Mouse (Mus musculus) T-helper 17 cell (primary cell): ENCODE results near the gene Dctn3.
"Not testable (repeated sequence)": the region's sequence is repeated elsewhere in the genome, so short reads cannot be mapped to it uniquely, and the experiment has no call there.

Source experiments
- in situ Hi-C, 2 experiments: fragments of 300-600 bp; cut with MboI, MseI; formaldehyde crosslinking; loops; 1 replicate in 1 of 2; 2 replicates in 1 of 2; pipeline ENCODE4 v1.15.1; 2025; ENCODE audit warnings: high pct_unique_total_duplicates in 2 of 2

The Dctn3 gene

DNA sequence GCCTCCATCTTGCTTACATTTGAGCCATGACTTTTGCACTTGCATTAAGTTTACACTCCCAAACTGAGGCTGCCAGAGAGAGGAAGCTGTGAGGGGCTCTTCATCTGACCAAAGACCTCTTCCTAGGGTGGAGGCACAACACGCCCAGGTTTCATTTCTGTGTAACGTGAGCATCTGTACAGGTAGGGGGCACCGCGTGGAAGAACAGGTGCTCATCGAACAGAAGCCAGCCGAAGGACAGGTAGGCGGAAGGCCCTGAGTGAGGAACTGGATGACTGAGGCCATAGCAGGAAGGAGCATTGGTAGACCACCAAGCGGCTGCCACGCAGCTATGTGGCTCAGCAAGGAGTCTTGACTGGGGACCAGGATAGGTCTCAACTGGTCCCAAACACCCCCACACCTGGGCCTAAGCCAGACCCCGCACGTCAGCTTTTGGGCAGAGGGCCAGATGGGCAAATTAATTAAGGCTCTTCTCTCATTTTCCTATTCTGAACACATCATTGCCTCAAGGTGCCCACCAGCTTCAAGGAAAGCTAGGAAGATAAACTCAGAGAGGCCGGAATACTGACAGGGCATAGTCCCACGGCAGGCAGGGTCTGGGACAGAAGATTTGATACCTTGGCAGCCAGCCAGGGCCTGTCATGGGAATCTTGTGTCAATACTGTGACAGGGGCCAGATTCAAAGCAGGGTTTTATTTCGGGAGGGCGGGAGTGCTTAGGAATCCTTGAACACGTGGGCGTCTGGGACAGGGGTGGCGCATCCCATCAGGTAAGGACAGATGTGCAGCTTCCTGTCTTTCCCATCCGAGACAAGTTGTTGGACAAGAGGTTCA, 16.8 kb downstream of the Dctn3 start:
- in situ Hi-C loops, result loop anchor here (5.0 to 25.0 kb wide), 4 partner anchors 139 to 1731 kb away; partner anchors contain the start of genes Aptx (in 2 of the 2), Dnaja1 (in 2 of the 2), Dnaic1 (in 1 of the 2) and Fam166b (in 1 of the 2)

- in situ Hi-C loops, result loop anchor here (5.0 to 25.0 kb wide), 5 partner anchors 47 to 1733 kb away; partner anchors contain the start of genes Aptx (in 2 of the 2), Dnaja1 (in 2 of the 2), Dnaic1 (in 1 of the 2) and Fam166b (in 1 of the 2)
These were observed 18.3 kb downstream of the Dctn3 start for GRCm38 (mm10) chr4:41704651-41705050.

GRCm38 (mm10) chr4:41702226-41702625, 20.7 kb downstream of the Dctn3 start:
- in situ Hi-C loops, result loop anchor here (5.0 to 25.0 kb wide), 4 partner anchors 45 to 1735 kb away; partner anchors contain the start of genes Aptx (in 2 of the 2), Dnaja1 (in 2 of the 2), Fam166b (in 1 of the 2) and Smim27 (in 1 of the 2)

GRCm38 (mm10) chr4:41700224-41700623, 22.7 kb downstream of the Dctn3 start:
- in situ Hi-C loops, result loop anchor here (5.0 to 25.0 kb wide), 4 partner anchors 43 to 1737 kb away; partner anchors contain the start of genes Aptx (in 2 of the 2), Dnaja1 (in 2 of the 2), Fam166b (in 1 of the 2) and Smim27 (in 1 of the 2)

DNA sequence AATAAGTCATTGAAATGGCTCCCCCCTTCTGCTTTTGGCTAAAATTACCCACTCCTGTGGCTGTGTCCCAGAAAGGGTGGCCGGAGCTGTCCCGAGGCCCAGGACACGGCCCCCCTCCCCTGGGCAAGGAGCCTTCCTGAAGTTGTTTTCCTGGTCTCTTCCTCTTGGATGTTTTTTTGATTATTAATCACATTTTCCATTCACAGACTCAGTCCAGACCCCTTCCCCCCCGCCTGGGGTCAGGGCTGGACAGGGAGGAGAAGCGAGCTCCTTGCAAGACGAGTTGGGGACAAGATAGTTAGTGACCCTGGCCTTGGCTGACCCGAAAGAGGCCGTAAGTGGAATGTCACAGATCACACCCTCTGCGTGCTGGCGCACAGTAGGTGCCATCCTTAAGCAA, 23.2 kb downstream of the Dctn3 start, which contains the start of gene Il11ra1:
Il11ra1 (plus strand) TSS at position 207 of the 400 bp plus-strand sequence.
- in situ Hi-C loops, result loop anchor here (5.0 to 25.0 kb wide), 6 partner anchors 42 to 1738 kb away; partner anchors contain the start of genes Aptx (in 2 of the 2), Dnaja1 (in 2 of the 2), Fam166b (in 1 of the 2) and Smim27 (in 1 of the 2)

DNA sequence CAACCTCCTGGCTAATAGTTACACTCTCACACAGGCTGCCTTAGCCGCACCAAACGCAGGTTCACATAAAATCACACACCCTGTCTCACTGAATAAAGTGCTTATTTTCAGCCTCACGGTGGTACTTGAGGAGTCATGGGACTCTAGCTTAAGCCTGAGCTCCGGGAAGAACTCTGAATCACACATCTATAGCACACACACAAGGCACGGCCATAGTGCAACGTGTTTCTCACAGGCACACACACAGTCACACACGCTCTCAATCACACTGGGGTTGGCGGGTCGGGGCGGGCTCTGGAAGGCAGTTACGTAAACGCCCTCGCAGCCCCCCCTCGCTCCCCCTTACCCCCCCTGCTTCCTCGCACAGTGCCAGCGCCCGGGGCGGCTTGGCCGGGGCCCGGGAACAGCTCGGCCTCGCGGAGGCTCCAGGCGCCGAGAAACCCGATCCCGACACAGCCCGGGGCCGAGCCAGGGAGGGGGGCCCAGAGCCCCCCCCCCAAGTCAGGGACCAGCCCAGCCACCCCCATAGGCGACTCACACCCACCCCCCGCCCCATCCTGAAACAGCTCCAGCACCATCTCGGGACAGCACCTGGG, 24.5 kb downstream of the Dctn3 start:
- in situ Hi-C loops, result loop anchor here in 1 of 2 experiments (5.0 kb wide), 2 partner anchors 474 to 969 kb away; no protein-coding TSS in a partner anchor

DNA sequence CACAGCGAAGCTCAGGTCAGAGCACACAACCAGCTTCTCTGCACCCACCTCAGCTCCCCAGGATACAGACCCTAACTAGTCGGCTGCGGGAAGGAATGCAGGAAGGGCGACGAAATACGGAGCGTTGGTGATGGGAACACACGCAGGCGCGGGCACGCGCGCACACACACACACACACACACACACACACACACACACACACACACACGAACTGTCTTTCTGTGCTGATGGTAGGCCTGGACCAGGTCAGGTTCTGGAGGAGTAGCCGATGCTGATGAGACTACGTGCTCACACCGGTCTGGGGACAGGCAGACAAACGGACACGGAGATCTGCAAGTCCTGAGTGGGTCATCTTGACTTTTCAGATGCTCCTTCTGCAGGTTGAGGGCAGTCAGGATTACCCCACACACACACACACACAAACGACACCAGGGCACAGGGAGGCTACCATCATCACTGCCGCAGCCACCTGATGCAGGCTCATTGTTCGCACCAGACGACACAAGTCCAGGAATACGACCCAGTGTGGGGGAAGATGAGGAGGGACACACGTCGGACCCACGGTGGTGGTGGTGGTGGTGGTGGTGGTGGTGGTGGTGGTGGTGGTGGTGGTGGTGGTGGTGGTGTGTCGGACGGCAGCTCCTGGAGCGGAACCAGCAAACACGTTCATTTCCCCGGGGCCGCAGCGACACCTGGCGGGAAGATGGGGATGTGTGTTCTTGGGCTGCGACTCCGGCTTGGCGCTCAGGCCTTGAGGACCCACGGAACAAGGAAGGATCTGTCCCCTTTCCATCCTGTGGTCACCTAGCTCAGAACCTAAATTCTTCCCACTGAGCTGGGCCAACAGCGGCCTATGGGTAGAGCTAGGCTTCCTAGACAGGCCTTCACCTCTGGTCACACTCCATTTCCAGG, 25.8 kb downstream of the Dctn3 start, which contains the start of gene Cntfr:
Cntfr (minus strand) TSS at position 160 of the 912 bp plus-strand sequence.
- in situ Hi-C loops, result loop anchor here in 1 of 2 experiments (5.0 kb wide), 2 partner anchors 475 to 970 kb away; no protein-coding TSS in a partner anchor

GRCm38 (mm10) chr4:41696452-41696851, 26.5 kb downstream of the Dctn3 start:
- in situ Hi-C loops, result loop anchor here in 1 of 2 experiments (5.0 kb wide), 2 partner anchors 476 to 971 kb away; no protein-coding TSS in a partner anchor

DNA sequence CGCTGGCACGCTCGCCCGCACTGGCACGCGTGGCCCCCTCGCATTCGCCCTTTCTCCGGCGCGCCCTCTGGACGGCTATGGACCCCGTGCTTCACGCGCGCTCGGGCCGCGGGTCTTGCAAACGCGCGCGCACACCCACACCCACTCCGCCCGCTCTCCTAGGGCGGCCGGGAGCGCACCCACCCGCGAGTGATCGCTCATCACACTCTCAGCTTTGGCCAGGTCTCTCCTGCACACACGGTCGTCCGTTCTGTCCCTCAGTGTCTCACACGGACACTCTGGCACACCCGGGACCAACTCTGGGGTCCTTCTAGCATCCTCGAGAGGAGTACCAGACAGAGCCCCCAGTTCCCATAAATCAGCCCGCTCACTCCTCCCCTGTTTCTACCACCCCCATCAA, 27.2 kb downstream of the Dctn3 start:
- in situ Hi-C loops, result loop anchor here in 1 of 2 experiments (5.0 kb wide), 2 partner anchors 477 to 972 kb away; no protein-coding TSS in a partner anchor

DNA sequence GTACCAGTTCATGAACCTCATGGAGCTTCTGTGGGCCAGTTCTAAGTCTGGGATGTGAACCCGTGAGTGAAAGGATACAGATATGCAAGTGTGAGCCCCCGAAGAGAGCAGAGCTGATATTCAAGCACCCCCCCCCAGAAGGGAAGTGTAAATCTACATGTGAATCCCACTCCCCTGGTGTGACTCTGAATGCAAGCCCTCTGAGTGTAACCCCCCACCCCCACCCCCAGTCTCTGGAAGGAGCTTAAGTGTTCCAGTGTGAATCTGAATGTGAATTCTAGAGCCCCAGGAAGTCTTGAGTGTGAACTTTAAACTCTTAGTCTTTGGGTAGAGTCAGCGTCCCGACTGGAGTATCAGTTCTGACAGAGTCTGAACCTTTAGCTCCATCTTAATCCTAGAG, 29.5 kb downstream of the Dctn3 start:
- in situ Hi-C loops, result loop anchor here in 1 of 2 experiments (5.0 kb wide), 1 partner anchor 979 kb away; no protein-coding TSS in a partner anchor

DNA sequence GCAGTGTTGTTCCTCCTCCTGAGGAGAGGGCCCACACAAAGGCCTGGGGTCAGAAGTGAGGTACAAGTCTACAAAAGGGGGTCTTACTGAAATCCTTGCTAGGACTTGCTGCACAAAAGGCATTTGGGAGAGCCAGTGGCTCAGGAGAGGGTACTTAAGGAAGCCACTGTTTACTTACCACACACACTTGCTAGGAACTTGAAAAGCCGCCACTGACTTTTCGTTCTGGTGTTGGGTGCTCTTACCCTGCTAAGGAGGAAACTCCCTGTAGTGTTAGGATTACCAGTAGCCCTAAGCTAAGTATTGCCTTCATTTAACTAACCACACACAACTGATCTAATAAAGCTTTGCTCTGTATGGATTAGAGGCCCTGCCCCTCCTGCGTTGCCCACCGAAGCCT, 33.0 kb downstream of the Dctn3 start:
- in situ Hi-C loops, result loop anchor here in 1 of 2 experiments (5.0 kb wide), 1 partner anchor 982 kb away; no protein-coding TSS in a partner anchor

DNA sequence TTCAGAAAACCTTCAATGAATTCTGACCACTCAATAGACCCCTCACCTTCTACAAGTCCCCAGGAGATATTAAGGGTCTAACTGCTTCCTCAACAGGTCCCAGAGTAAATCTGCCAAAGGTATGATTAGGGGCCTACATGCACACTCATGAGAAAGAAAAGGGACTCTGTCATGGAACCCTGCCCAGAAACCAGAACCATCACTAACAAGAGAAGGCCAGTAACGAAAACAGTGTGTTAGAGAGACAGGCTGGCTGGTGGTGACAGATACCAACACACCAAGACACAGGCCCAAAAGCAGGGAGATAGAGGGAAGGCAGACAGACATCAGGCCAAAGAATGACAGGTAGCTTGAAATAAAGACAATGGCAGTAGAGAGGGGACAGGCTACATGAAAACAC, 34.4 kb downstream of the Dctn3 start:
- in situ Hi-C loops, result not testable (repeated sequence)

GRCm38 (mm10) chr4:41685882-41686492, 37.0 kb downstream of the Dctn3 start:
- in situ Hi-C loops, result not testable (repeated sequence)

- in situ Hi-C loops, result not testable (repeated sequence)
These were observed 38.0 kb downstream of the Dctn3 start for GRCm38 (mm10) chr4:41684931-41685453.

DNA sequence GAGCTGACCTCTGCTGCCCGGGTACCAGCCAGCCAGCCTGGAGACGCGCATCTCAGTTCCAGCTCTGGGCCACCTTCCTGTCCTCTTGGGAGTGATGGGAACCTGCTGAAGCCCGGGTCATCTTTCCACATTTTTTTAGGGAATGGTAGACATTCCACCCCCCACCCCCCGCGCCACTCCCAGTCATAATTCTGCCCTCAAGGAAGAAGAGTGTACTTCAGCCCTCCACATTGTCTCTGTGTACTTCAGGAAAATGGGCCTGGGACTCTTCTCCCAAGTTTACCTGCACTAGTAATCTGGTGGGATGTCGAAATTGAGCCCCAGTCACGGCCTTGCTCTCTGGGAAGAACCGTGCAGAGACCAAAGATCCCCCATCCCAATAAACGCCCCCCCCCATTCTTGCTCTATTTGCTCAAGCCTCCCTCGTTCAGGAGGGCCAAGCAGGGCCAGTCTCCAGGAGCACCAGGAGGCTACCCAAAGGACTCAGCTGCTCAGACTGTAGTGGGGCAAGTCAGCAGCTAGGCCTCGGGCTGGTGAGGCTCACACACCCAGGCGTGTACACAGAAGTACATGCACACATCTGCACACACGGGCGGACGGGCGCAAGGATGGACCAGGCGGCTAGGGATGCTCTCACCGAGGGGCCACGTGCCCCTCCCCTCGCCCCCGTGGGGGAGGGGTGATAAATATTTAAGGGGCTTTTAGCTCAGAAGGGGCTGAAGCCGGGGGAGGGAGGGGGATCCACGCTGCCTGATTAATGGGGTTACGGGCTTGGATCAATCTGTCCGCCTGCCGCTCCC, 38.6 kb downstream of the Dctn3 start:
- in situ Hi-C loops, result not testable (repeated sequence)

DNA sequence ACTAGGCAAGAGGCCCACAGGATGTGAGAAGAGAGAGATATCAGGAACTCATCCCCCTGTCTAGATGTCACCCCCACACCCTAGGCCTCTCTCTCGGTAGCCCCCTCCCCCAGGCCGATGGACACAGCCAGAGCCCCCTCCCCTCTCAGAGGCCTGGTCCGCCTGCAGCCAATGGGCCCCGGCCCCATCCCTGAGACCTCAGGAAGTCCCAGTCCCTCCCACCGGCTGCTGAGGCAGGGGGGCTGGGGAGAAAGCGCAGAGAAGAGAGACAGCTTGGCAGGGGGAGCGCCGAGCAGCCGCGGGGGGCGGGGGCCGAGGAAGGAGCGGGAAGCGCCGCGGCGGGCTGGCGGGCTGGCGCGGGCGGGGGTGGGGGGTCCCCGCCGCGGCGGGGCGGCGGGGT, 39.7 kb downstream of the Dctn3 start:
- in situ Hi-C loops, result not testable (repeated sequence)

DNA sequence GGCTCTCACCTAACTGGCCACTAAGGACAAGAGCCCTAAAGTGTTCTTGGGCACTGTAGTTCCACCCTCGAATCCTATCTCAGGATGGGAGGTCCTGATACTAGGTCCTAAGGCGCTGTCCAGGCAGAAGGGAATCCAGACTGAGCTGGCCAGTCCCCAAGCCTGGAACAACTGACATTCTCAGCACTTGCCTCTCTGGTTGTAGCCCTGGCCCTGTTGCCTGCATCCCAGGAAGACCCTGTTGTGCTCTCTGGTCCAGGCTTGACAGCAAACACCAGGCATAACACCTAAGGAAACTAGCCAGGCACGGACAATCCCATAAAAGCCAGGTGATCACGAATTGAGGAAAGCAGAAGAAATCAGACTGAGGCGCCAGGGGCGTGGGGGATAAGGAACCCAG, 40.2 kb downstream of the Dctn3 start:
- in situ Hi-C loops, result no loop called here

GRCm38 (mm10) chr4:41681947-41682346, 41.0 kb downstream of the Dctn3 start:
- in situ Hi-C loops, result no loop called here

DNA sequence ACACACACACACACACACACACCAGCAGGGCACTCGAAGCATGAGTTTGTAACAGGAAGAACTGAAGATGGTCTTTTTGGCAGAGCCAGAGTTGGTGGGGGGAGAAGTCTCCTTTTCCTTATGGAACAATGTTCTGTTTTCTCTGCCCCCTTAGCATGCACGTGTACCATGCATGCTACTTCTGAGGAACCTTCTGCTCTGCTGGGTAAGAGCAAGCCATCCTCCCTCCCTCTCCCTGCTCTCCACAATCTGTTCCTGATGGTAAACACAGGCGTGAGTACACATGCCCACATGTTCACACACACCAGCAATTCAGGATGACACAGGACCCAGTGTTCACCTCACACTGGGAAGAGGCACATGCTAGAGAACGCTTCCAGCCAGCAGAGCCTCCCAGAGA, 41.8 kb downstream of the Dctn3 start:
- in situ Hi-C loops, result no loop called here
